Mouse (Mus musculus) stomach, embryonic 14.5 days (tissue): ENCODE measurements at regions not wholly inside any gene's neighbourhood (a gene's known extent, or its start where the extent isn't known, plus 50 kb on each side); places are given as distances from the start of the nearest gene placed in this dataset.
"Not testable (repeated sequence)": the region's sequence is repeated elsewhere in the genome, so short reads cannot be mapped to it uniquely, and the experiment has no call there.

Source experiments
- ATAC-seq: fragments of 200-750 bp; cut with Nextera tagmentation; 2 replicates; pipeline ENCODE4 v1.8.0; 2017; ENCODE audit warnings: low read depth, moderate TSS enrichment; ENCODE audit not compliant: insufficient number of reproducible peaks, insufficient read depth, low FRiP score
- H3K27ac ChIP-seq: fragments of 300-500 bp; sonication (generic); 2 replicates; pipeline ENCODE4 v1.5.1; 2014; ENCODE audit warnings: mild to moderate bottlenecking, low read length, moderate library complexity, mixed read lengths
- H3K27me3 ChIP-seq: fragments of 300-500 bp; sonication (generic); 2 replicates; pipeline ENCODE4 v1.6.1; 2014; ENCODE audit warnings: low read length, control low read depth, mixed read lengths; ENCODE audit not compliant: control insufficient read depth, insufficient read depth
- H3K36me3 ChIP-seq: fragments of 300-500 bp; sonication (generic); 2 replicates; pipeline ENCODE4 v1.6.1; 2014; ENCODE audit warnings: mild to moderate bottlenecking, control low read depth, low read length, moderate library complexity, mixed read lengths; ENCODE audit not compliant: control insufficient read depth, insufficient read depth
- H3K4me1 ChIP-seq: fragments of 300-500 bp; sonication (generic); 2 replicates; pipeline ENCODE4 v1.6.1; 2014; ENCODE audit warnings: low read length, control low read depth, mixed read lengths; ENCODE audit not compliant: control insufficient read depth, insufficient read depth
- H3K4me2 ChIP-seq: fragments of 300-500 bp; sonication (generic); replicated peaks from 2 replicates; pipeline ENCODE4 v1.6.1; 2014; ENCODE audit warnings: low read depth, low read length, control low read depth
- H3K4me3 ChIP-seq: fragments of 300-500 bp; sonication (generic); 2 replicates; pipeline ENCODE4 v1.5.1; 2014; ENCODE audit warnings: low read depth, low read length, control low read depth
- H3K9ac ChIP-seq: fragments of 300-500 bp; sonication (generic); replicated peaks from 2 replicates; pipeline ENCODE4 v1.6.1; 2014; ENCODE audit warnings: low read depth, mild to moderate bottlenecking, control low read depth, low read length, moderate library complexity, mixed read lengths
- H3K9me3 ChIP-seq: fragments of 300-500 bp; sonication (generic); 2 replicates; pipeline ENCODE4 v1.6.1; 2016; ENCODE audit warnings: low read depth, low read length, control low read depth; ENCODE audit not compliant: control insufficient read depth
- WGBS: fragments of 180-500 bp; shearing (Covaris S2); extraction: QIAGEN DNeasy Blood & Tissue Kit; methylation state at CpG from one replicate; pipeline ENCODE4 v1.1.7; 2014; 5-methylcytosine and 5-hydroxymethylcytosine counted together

GRCm38 (mm10) chr3:49585962-49586361, 171.2 kb downstream of the Pcdh18 start:
- H3K9ac ChIP-seq, H3K27me3 ChIP-seq, H3K9me3 ChIP-seq, H3K4me3 ChIP-seq, ATAC-seq, H3K4me1 ChIP-seq, H3K27ac ChIP-seq, H3K36me3 ChIP-seq, H3K4me2 ChIP-seq: not testable (repeated sequence)

- H3K4me1 ChIP-seq, result no peaks in the 10 kb centered on the region
- WGBS, result 86% methylated on average over 8 of the region's 8 CpGs
Measured at GRCm38 (mm10) chr3:49566769-49567729, 190.1 kb downstream of the Pcdh18 start.

GRCm38 (mm10) chr3:49527642-49528041, 229.5 kb downstream of the Pcdh18 start:
- Histone ChIP-seq H3K27ac (no peak overlapping the region), H3K9ac (no peak overlapping the region), H3K4me3 (no peak overlapping the region), H3K4me1 (no peaks in the 10 kb centered on the region), H3K9me3 (no peaks in the 10 kb centered on the region), H3K36me3 (no peaks in the 10 kb centered on the region), H3K4me2 (no peak overlapping the region), H3K27me3 (no peaks in the 10 kb centered on the region)
- no peak for ATAC-seq

More at GRCm38 (mm10) chr3:49566769-49567729, 190.1 kb downstream of the Pcdh18 start:
- Histone ChIP-seq H3K9me3 (no peaks in the 10 kb centered on the region), H3K9ac (no peak overlapping the region), H3K27me3 (no peaks in the 10 kb centered on the region), H3K4me3 (no peak overlapping the region), H3K4me2 (no peak overlapping the region), H3K27ac (no peak overlapping the region), H3K36me3 (no peaks in the 10 kb centered on the region)
- ATAC-seq, result no peak

- Histone ChIP-seq H3K4me1 (no peaks in the 10 kb centered on the region), H3K27me3 (no peaks in the 10 kb centered on the region), H3K36me3 (no peaks in the 10 kb centered on the region), H3K9me3 (no peaks in the 10 kb centered on the region), H3K9ac (no peak overlapping the region), H3K4me2 (no peak overlapping the region), H3K27ac (no peak overlapping the region), H3K4me3 (no peak overlapping the region)
- WGBS, result 67% methylated on average over 2 of the region's 2 CpGs
- no peak for ATAC-seq
Measured at GRCm38 (mm10) chr3:49520088-49520487, 237.0 kb downstream of the Pcdh18 start.

GRCm38 (mm10) chr3:49504581-49504980, 252.5 kb downstream of the Pcdh18 start:
- Histone ChIP-seq H3K9ac (no peak overlapping the region), H3K27me3 (no peaks in the 10 kb centered on the region), H3K9me3 (no peaks in the 10 kb centered on the region), H3K4me1 (no peaks in the 10 kb centered on the region), H3K4me3 (no peak overlapping the region), H3K27ac (no peak overlapping the region), H3K4me2 (no peak overlapping the region), H3K36me3 (no peaks in the 10 kb centered on the region)
- WGBS, result 53% methylated on average over 6 of the region's 6 CpGs
- ATAC-seq, result no peak

GRCm38 (mm10) chr3:49502351-49502750, 254.8 kb downstream of the Pcdh18 start:
- WGBS, result 63% methylated on average over 4 of the region's 4 CpGs
- Histone ChIP-seq H3K27me3 (no peaks in the 10 kb centered on the region), H3K36me3 (no peaks in the 10 kb centered on the region), H3K4me2 (no peak overlapping the region), H3K4me3 (no peak overlapping the region), H3K9ac (no peak overlapping the region), H3K4me1 (no peaks in the 10 kb centered on the region), H3K27ac (no peak overlapping the region), H3K9me3 (no peaks in the 10 kb centered on the region)
- no peak for ATAC-seq

GRCm38 (mm10) chr3:49485105-49485504, 272.0 kb downstream of the Pcdh18 start:
- H3K27ac ChIP-seq, result no peak overlapping the region
- no peak for ATAC-seq

More at GRCm38 (mm10) chr3:49485105-49485504, 272.0 kb downstream of the Pcdh18 start:
- Histone ChIP-seq H3K4me3 (no peak overlapping the region), H3K27me3 (no peaks in the 10 kb centered on the region), H3K9ac (no peak overlapping the region), H3K36me3 (no peaks in the 10 kb centered on the region), H3K9me3 (no peaks in the 10 kb centered on the region), H3K4me2 (no peak overlapping the region), H3K4me1 (no peaks in the 10 kb centered on the region)
- WGBS, result 52% methylated on average over 8 of the region's 8 CpGs
